Mouse (Mus musculus): ENCODE data around the gene Jhy.

The Jhy gene

GRCm38 (mm10) chr9:40927351-40927980 lies 36.5 kb downstream of the Jhy start:
- in situ Hi-C loops (cut with MboI, MseI) = no loop called here

GRCm38 (mm10) chr9:40917871-40918613 lies 45.9 kb downstream of the Jhy start:
- in situ Hi-C loops (cut with MboI, MseI) = no loop called here

GRCm38 (mm10) chr9:40908915-40909314 lies 55.0 kb downstream of the Jhy start:
- in situ Hi-C loops (cut with MboI, MseI) = no loop called here

- in situ Hi-C loops (cut with MboI, MseI) = no loop called here
These were observed 55.5 kb downstream of the Jhy start for GRCm38 (mm10) chr9:40908411-40908810.

GRCm38 (mm10) chr9:40907413-40907812 lies 56.5 kb downstream of the Jhy start:
- in situ Hi-C loops (cut with MboI, MseI) = no loop called here

- in situ Hi-C loops (cut with MboI, MseI) = no loop called here
These were observed 71.5 kb downstream of the Jhy start for GRCm38 (mm10) chr9:40892456-40892855.

- in situ Hi-C loops (cut with MboI, MseI) = no loop called here
These were observed 74.5 kb downstream of the Jhy start for GRCm38 (mm10) chr9:40889389-40889788.

GRCm38 (mm10) chr9:40885669-40886068 lies 78.2 kb downstream of the Jhy start:
- in situ Hi-C loops (cut with MboI, MseI) = no loop called here

GRCm38 (mm10) chr9:40878998-40879397 lies 84.9 kb downstream of the Jhy start:
- in situ Hi-C loops (cut with MboI, MseI) = loop anchor here (5.0 to 10.0 kb wide), 2 partner anchors 97 to 114 kb away; no protein-coding TSS in a partner anchor

GRCm38 (mm10) chr9:40878291-40878945 lies 85.5 kb downstream of the Jhy start:
- in situ Hi-C loops (cut with MboI, MseI) = loop anchor here (5.0 to 10.0 kb wide), 2 partner anchors 96 to 114 kb away; no protein-coding TSS in a partner anchor

- in situ Hi-C loops (cut with MboI, MseI) = loop anchor here (5.0 to 10.0 kb wide), 2 partner anchors 96 to 113 kb away; no protein-coding TSS in a partner anchor
These were observed 86.1 kb downstream of the Jhy start for GRCm38 (mm10) chr9:40877881-40878235.

- in situ Hi-C loops (cut with MboI, MseI) = loop anchor here (5.0 to 10.0 kb wide), 2 partner anchors 95 to 113 kb away; no protein-coding TSS in a partner anchor
These were observed 86.6 kb downstream of the Jhy start for GRCm38 (mm10) chr9:40877146-40877880.

GRCm38 (mm10) chr9:40876693-40877092 lies 87.2 kb downstream of the Jhy start:
- in situ Hi-C loops (cut with MboI, MseI) = loop anchor here (5.0 to 10.0 kb wide), 2 partner anchors 94 to 112 kb away; no protein-coding TSS in a partner anchor

GRCm38 (mm10) chr9:40876164-40876563 lies 87.8 kb downstream of the Jhy start:
- in situ Hi-C loops (cut with MboI, MseI) = loop anchor here (5.0 to 10.0 kb wide), 2 partner anchors 94 to 111 kb away; no protein-coding TSS in a partner anchor

- in situ Hi-C loops (cut with MboI, MseI) = loop anchor here (5.0 to 10.0 kb wide), 2 partner anchors 93 to 111 kb away; no protein-coding TSS in a partner anchor
These were observed 88.5 kb downstream of the Jhy start for GRCm38 (mm10) chr9:40875431-40875830.

- in situ Hi-C loops (cut with MboI, MseI) = loop anchor here (5.0 to 10.0 kb wide), 2 partner anchors 93 to 110 kb away; no protein-coding TSS in a partner anchor
These were observed 89.0 kb downstream of the Jhy start for GRCm38 (mm10) chr9:40874961-40875360.

- in situ Hi-C loops (cut with MboI, MseI) = loop anchor here (10.0 kb wide), 1 partner anchor 109 kb away; no protein-coding TSS in a partner anchor
These were observed 90.1 kb downstream of the Jhy start, which contains the start of gene Bsx for GRCm38 (mm10) chr9:40873556-40874470. Gene Bsx, plus strand, starts transcription at chr9:40874127.

- in situ Hi-C loops (cut with MboI, MseI) = loop anchor here (10.0 kb wide), 1 partner anchor 107 kb away; no protein-coding TSS in a partner anchor
These were observed 91.8 kb downstream of the Jhy start for GRCm38 (mm10) chr9:40872156-40872478.

- in situ Hi-C loops (cut with MboI, MseI) = loop anchor here (10.0 kb wide), 1 partner anchor 107 kb away; no protein-coding TSS in a partner anchor
These were observed 92.4 kb downstream of the Jhy start for GRCm38 (mm10) chr9:40871369-40872155.

All from T-helper 1 cell (primary cell).